Mouse (Mus musculus) telencephalon, adult 2 months (tissue): Measurements from ENCODE around the gene Dync1i1.
A peak's percentile ranks its signal among the peaks of the same experiment; 100 is the strongest.
"Not testable (repeated sequence)": the region's sequence is repeated elsewhere in the genome, so short reads cannot be mapped to it uniquely, and the experiment has no call there.

Experiments used
- DNase-seq: peaks from one replicate; pipeline ENCODE4 v3.0.0-alpha.2; 2011; ENCODE audit warnings: low read depth, low spot score

Dync1i1 gene

GRCm38 (mm10) chr6:5725611-5726236 is at the start of gene Dync1i1:
Gene Dync1i1 (plus strand): TSS chr6:5725639.
- DNase-seq = peak; percentile 53

GRCm38 (mm10) chr6:5679738-5680137 is 45.7 kb upstream of the Dync1i1 start:
- no peak for DNase-seq

- no peak for DNase-seq
Measured at GRCm38 (mm10) chr6:5701826-5702225, 23.6 kb upstream of the Dync1i1 start.

DNA sequence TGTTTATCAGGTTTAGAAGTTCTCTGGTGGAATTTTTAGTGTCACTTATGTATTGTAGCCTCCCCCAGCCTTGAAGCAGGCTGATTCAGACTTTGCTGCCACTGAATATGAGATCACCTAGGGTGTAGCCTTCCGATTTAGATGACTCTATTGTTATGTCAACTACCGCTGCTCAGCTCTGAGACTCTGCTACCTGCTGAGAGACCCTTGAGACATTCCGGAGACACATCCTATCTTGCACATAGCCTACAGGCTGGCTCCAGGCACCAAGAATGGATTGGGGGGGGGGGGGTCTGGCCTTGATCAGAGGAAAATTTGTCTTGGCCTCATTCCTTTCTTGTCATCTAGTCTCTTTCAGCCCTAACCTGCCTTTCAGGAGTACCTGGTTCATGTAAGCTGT is 17.5 kb upstream of the Dync1i1 start:
- DNase-seq = not testable (repeated sequence)

DNA sequence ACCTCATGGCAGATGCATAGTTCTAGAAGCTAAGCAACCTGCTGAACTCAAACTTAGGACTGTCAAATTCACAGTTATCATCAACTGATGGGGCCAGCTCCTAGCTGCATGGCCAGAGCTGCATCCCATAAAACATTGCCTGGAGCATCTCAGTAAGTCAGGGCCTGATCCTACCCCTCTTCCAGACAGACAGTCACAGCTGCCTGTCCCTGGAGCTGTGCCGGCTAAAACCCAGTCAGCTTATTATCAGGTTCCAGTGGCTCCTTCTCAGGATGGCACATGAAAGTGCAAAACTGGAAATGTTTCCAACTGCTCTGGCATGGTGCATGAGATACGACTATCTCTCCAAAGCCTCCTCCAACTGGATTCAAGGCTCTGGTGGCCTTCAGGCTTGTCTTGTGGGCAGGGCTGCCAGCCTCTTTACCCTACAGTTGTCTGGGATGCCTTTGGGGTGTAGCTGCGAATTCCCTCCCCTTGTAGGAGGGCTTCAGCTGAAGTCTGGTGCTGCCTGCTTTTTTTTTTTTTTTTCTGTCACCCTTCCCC is 15.3 kb upstream of the Dync1i1 start:
- no peak for DNase-seq

DNA sequence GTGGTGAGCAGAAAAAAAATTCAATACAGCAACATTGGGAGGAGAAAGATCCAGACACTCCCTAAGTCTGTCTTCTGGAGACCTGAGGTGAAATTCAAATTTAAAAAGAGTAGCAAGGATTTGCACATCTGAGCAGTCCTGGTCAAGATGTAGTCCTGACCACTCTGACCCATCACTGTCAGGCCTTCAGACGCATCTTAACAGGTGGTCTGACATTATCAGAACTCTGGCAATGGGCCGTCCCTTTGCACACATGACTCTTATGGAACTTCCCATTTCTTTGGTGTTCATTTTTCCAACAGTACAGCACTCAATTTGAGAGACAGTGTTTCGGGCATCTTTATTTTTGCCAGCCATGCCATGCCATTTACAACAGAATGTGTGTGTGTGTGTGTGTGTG is 12.8 kb upstream of the Dync1i1 start:
- no peak for DNase-seq

- DNase-seq = no peak
Measured at GRCm38 (mm10) chr6:5715101-5715618, 10.3 kb upstream of the Dync1i1 start.

- no peak for DNase-seq
Measured at GRCm38 (mm10) chr6:5718955-5719354, 6.5 kb upstream of the Dync1i1 start.

- DNase-seq = not testable (repeated sequence)
Measured at GRCm38 (mm10) chr6:5720716-5721115, 4.7 kb upstream of the Dync1i1 start.

DNA sequence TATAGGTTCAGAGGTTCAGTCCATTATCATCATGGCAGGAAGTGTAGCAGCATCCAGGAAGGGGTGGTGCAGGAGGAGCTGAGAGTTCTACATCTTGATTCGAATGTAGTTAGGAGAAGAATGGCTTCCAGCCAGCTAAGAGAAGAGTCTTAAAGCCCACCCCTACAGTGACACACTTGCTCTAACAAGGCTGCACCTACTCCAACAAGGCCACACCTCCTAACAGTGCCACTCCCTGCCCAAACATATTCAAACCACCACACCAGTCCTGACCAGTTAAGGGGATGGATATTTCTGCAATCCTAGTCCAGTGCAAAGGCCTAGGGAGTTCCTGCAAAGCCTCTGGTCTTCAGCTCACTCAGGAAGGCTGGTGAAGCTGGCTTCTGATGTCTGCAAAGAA is 1.5 kb upstream of the Dync1i1 start:
- no peak for DNase-seq

GRCm38 (mm10) chr6:5726237-5726670 is 815 bp downstream of the Dync1i1 start:
- peak; percentile 59 for DNase-seq

- no peak for DNase-seq
Measured at GRCm38 (mm10) chr6:5733217-5733616, 7.8 kb downstream of the Dync1i1 start.

- no peak for DNase-seq
Measured at GRCm38 (mm10) chr6:5734398-5734797, 9.0 kb downstream of the Dync1i1 start.

DNA sequence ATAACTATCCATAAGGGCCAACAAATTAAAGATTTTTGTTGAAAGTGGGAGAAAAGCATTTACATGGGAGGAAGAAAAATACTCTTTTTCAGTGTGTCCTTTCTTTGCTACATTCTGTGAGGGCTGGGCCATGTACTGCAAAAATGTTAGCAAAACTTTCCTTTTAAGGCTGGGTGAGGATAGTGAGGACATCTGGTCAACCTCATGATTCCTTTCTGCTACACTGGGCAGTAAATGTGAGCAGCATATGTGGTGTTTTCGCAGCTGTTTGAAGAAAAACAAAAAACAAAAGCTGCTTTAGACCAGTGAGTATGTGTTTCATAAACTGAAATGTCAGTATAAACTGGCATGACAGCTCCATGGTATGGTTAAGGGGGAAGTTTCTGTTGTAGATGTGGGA is 9.4 kb downstream of the Dync1i1 start:
- no peak for DNase-seq

GRCm38 (mm10) chr6:5739711-5740110 is 14.3 kb downstream of the Dync1i1 start:
- DNase-seq = no peak

- DNase-seq = peak; percentile 52
Measured at GRCm38 (mm10) chr6:5741395-5742032, 16.1 kb downstream of the Dync1i1 start.

DNA sequence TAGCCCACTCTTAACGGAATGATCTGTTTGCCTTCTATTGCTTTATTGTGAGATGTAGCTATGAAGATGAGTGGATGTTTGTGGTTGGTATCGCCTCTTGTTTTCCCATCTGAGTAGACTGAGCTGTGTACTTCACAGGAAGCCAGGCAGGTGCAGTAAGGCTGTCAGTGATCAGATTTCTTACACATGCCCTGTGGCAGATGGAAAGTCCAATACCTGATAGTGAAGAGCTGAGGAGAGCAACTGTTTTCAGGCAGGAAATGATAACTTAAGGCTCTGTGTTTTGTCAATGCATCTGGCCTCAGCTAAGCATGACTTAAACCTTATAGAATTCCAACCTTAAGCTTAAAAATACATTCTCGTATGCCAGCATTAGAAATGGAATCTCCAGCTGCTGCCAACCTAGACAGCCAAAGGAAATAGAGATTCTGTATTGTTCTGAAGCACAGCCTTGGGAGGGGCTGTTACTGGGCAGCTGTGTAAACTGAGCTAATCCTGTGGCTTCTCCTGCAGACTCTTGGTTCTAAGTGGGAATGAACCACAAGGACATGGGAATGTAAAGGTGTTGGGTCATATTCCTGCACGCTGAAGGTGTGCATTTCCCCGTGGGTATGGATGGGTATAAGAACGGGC is 24.8 kb downstream of the Dync1i1 start:
- DNase-seq = no peak

DNA sequence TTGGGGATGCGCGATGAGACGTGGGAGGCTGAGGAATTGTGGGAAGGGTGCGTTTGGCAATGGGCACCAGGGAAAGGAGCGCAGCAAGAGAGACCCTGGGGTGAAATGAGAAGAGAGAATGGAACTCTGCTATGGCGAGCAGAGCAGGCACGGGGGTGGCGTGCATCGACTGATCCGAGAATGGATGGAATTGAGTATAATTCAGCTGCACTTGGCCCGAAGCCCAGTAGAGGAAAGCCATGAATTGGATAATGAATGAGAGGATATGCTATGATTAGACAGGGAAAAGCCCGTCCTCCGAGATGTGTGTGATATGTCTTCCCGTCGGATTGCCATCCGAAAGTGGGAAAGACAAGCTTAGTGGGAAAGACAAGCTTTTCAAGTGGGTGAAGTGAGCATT is 26.7 kb downstream of the Dync1i1 start:
- no peak for DNase-seq

DNA sequence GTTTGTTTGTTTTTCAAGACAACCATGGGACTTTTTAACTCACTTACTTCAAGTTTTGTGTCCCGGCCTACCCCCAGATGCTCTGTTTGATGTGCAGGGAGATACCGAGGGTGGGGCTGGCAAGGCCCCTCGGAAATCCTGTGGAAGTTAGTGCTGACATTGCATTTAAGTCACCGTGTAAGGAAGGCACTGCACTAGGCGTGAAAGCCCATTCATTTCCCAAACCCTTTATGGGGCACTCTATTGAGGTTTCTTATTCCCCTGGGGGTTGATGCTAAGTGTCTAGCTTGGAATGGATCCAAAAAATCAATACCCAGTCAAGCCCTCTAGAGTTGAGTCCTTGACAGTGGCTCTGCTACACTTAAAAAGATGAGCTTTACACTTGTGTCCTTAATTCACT is 27.2 kb downstream of the Dync1i1 start:
- no peak for DNase-seq

GRCm38 (mm10) chr6:5756509-5757130 is 31.2 kb downstream of the Dync1i1 start:
- DNase-seq = no peak

- no peak for DNase-seq
Measured at GRCm38 (mm10) chr6:5762943-5763342, 37.5 kb downstream of the Dync1i1 start.

GRCm38 (mm10) chr6:5768576-5768975 is 43.1 kb downstream of the Dync1i1 start:
- DNase-seq = no peak
